In genomic region chr16:42570246-42570996, GRCm38 (mm10) we compare ENCODE assay signal across 14 mouse cellular contexts.
DNase-seq lines count a peak whose midpoint lies in the region; ATAC-seq and TF ChIP-seq lines count a peak whose summit lies in the region.
"Had no signal": no experiment of that assay in that cellular context is flagged by ENCODE, and none has a peak within 500 bp of the region (broad histone marks: within the 10 kb centered on the region; RNA-seq: fewer than 3 reads in every experiment).

No protein-coding gene starts in this region.

- DNase-seq in midbrain, embryonic 10.5 days (ENCODE audit: low spot score) = no peak
- no peak for DNase-seq in midbrain, embryonic 11.5 days (ENCODE audit: low spot score, missing footprints)
- DNase-seq in forebrain, embryonic 11.5 days (ENCODE audit: low spot score) = no peak
- DNase-seq in midbrain, postnatal 0 days (ENCODE audit: low spot score) = no peak
- DNase-seq in urinary bladder, postnatal 25 days (ENCODE audit: low spot score) = no peak
- DNase-seq in B cell, adult 2 months = no peak
- DNase-seq: adrenal gland, adult 2 months; cerebellum, adult 9-10 months; kidney, postnatal 14 days; lung, adult 2 months; right cerebral cortex, postnatal 14 days had no signal

- H3K27ac ChIP-seq in midbrain, embryonic 10.5 days (replicated peaks) = peak overlapping the region; percentile 39; the same call in 1 of the 2 replicates
- no peak overlapping the region for H3K27ac ChIP-seq in midbrain, embryonic 11.5 days (ENCODE audit: low read depth, low read length)
- H3K27ac ChIP-seq in forebrain, embryonic 11.5 days (ENCODE audit: low read depth, low read length) = no peak overlapping the region
- H3K27ac ChIP-seq in hindbrain, embryonic 13.5 days = peak overlapping the region; percentile 55
- H3K27ac ChIP-seq in midbrain, postnatal 0 days (ENCODE audit: low read depth, low read length) = 0 out of 2 replicates have a peak overlapping the region, but pooled peaks have one; percentile 1

- WGBS in midbrain, embryonic 10.5 days = 81% methylated on average over 6 of the region's 6 CpGs
- WGBS in midbrain, embryonic 11.5 days = 78% methylated on average over 6 of the region's 6 CpGs
- 68% methylated on average over 6 of the region's 6 CpGs for WGBS in forebrain, embryonic 11.5 days
- WGBS in hindbrain, embryonic 13.5 days = 59% methylated on average over 6 of the region's 6 CpGs
- 57% methylated on average over 6 of the region's 6 CpGs for WGBS in midbrain, postnatal 0 days

- H3K9ac ChIP-seq in midbrain, embryonic 11.5 days (ENCODE audit: low read length) = no peak overlapping the region
- no peak overlapping the region for H3K9ac ChIP-seq in forebrain, embryonic 11.5 days (ENCODE audit: low read length)
- no peak overlapping the region for H3K9ac ChIP-seq in hindbrain, embryonic 13.5 days
- H3K9ac ChIP-seq in midbrain, postnatal 0 days (replicated peaks; ENCODE audit: low read length, poor library complexity, severe bottlenecking) = no peak overlapping the region

- H3K36me3 ChIP-seq in midbrain, embryonic 10.5 days = no peaks in the 10 kb centered on the region
- no peaks in the 10 kb centered on the region for H3K36me3 ChIP-seq in midbrain, embryonic 11.5 days (ENCODE audit: control insufficient read depth, insufficient read depth, low read length)
- no peaks in the 10 kb centered on the region for H3K36me3 ChIP-seq in forebrain, embryonic 11.5 days (ENCODE audit: control insufficient read depth, insufficient read depth, low read length)
- no peaks in the 10 kb centered on the region for H3K36me3 ChIP-seq in hindbrain, embryonic 13.5 days
- no peaks in the 10 kb centered on the region for H3K36me3 ChIP-seq in midbrain, postnatal 0 days (ENCODE audit: insufficient read depth, low read length)
- H3K36me3 ChIP-seq: G1E had no signal

- H3K4me3 ChIP-seq in midbrain, embryonic 10.5 days = no peak overlapping the region
- no peak overlapping the region for H3K4me3 ChIP-seq in midbrain, embryonic 11.5 days (ENCODE audit: low read depth, low read length)
- no peak overlapping the region for H3K4me3 ChIP-seq in forebrain, embryonic 11.5 days (ENCODE audit: low read depth, low read length)
- H3K4me3 ChIP-seq in hindbrain, embryonic 13.5 days = no peak overlapping the region
- no peak overlapping the region for H3K4me3 ChIP-seq in midbrain, postnatal 0 days (ENCODE audit: low read depth, low read length)

- peaks cover 20% of the 10 kb centered on the region for H3K4me1 ChIP-seq in midbrain, embryonic 10.5 days
- peaks cover 6% of the 10 kb centered on the region for H3K4me1 ChIP-seq in midbrain, embryonic 11.5 days (ENCODE audit: control insufficient read depth, insufficient read depth, low read length)
- H3K4me1 ChIP-seq in forebrain, embryonic 11.5 days (replicated peaks; ENCODE audit: control insufficient read depth, insufficient read depth, low read length) = peaks cover 3% of the 10 kb centered on the region; the same call in 1 of the 2 replicates
- H3K4me1 ChIP-seq in hindbrain, embryonic 13.5 days (replicated peaks) = peaks cover 12% of the 10 kb centered on the region
- H3K4me1 ChIP-seq in midbrain, postnatal 0 days (ENCODE audit: insufficient read depth, low read length) = peaks cover 2% of the 10 kb centered on the region; the same call in 1 of the 2 replicates

- H3K27me3 ChIP-seq in midbrain, embryonic 10.5 days (ENCODE audit: low read depth, poor library complexity, severe bottlenecking) = no peaks in the 10 kb centered on the region
- H3K27me3 ChIP-seq in midbrain, embryonic 11.5 days (ENCODE audit: control insufficient read depth, insufficient read depth, low read length) = no peaks in the 10 kb centered on the region
- no peaks in the 10 kb centered on the region for H3K27me3 ChIP-seq in forebrain, embryonic 11.5 days (ENCODE audit: control insufficient read depth, insufficient read depth, low read length)
- no peaks in the 10 kb centered on the region for H3K27me3 ChIP-seq in hindbrain, embryonic 13.5 days
- H3K27me3 ChIP-seq in midbrain, postnatal 0 days (ENCODE audit: insufficient read depth, low read length) = no peaks in the 10 kb centered on the region

- no peak for TF ChIP-seq CTCF in midbrain, postnatal 0 days (IDR thresholded peaks at IDR 0.05)

- ATAC-seq in midbrain, embryonic 11.5 days (ENCODE audit: low FRiP score) = no peak
- ATAC-seq in forebrain, embryonic 11.5 days (replicated peaks; ENCODE audit: low FRiP score) = 0 out of 2 replicates have a peak, but pooled peaks have one; percentile 36
- peak; percentile 22; the same call in 1 of the 2 replicates for ATAC-seq in hindbrain, embryonic 13.5 days (ENCODE audit: low FRiP score)
- ATAC-seq in midbrain, postnatal 0 days (ENCODE audit: low FRiP score) = peak; percentile 44
- ATAC-seq: intestine, postnatal 0 days had no signal

- H3K9me3 ChIP-seq in midbrain, embryonic 10.5 days (replicated peaks) = no peaks in the 10 kb centered on the region
- H3K9me3 ChIP-seq in midbrain, embryonic 11.5 days (ENCODE audit: control insufficient read depth, low read length) = no peaks in the 10 kb centered on the region
- H3K9me3 ChIP-seq in forebrain, embryonic 11.5 days (ENCODE audit: control insufficient read depth, low read length) = no peaks in the 10 kb centered on the region
- no peaks in the 10 kb centered on the region for H3K9me3 ChIP-seq in hindbrain, embryonic 13.5 days
- no peaks in the 10 kb centered on the region for H3K9me3 ChIP-seq in midbrain, postnatal 0 days (ENCODE audit: low read length)

- H3K4me2 ChIP-seq in midbrain, embryonic 11.5 days = no peak overlapping the region
- H3K4me2 ChIP-seq in forebrain, embryonic 11.5 days (ENCODE audit: low read depth, low read length, severe bottlenecking) = no peak overlapping the region
- H3K4me2 ChIP-seq in hindbrain, embryonic 13.5 days = no peak overlapping the region
- no peak overlapping the region for H3K4me2 ChIP-seq in midbrain, postnatal 0 days (ENCODE audit: low read depth, low read length, poor library complexity, severe bottlenecking)

Comparison
In these comparisons a context has a peak if more than half of its experiments do, and no peak if none do; other contexts are left out.
1. H3K27ac ChIP-seq: peak in midbrain, embryonic 10.5 days (single experiment), hindbrain, embryonic 13.5 days (single experiment) and midbrain, postnatal 0 days (single experiment); none in midbrain, embryonic 11.5 days (single experiment) and forebrain, embryonic 11.5 days (single experiment).